Mouse (Mus musculus): ENCODE results near the gene Jazf1. TPM values are rescaled to one million over a fixed set of nuclear protein-coding genes. Genes with fewer than 3 reads are reported as not detected.

Jazf1 gene
- total and polyA plus RNA-seq, 3 experiments, result not detected

DNA sequence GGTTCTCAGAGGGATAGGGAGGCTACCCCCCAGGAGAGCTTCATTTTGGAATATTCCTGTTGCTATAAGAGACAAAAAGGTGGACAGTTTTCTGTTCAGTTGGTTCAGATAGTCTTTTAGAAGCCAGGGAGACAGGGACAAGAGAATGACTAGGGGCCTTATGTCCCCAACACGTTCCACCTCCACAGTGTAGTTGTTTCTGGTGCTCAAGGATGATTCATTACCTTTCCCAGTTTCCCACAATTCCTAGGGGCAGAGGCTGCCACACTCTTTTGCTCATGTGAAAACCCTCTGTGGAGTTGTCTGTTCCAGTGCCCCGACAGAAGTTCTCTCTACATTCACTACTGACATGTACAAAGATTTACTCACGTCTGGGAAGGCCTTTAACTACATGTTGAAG, 223.7 kb downstream of the Jazf1 start:
- no peaks in the 10 kb centered on the region for H3K4me1 ChIP-seq (ENCODE audit: control insufficient read depth in 1 of 2, insufficient read depth in 2 of 2, low read length in 2 of 2)
- H3K27ac ChIP-seq (ENCODE audit: control insufficient read depth, low read depth, low read length), result no peak overlapping the region
- TF ChIP-seq MAFK (IDR thresholded peaks at IDR 0.05; ENCODE audit: borderline replicate concordance, low read depth, low read length), result no peak
- no peak for DNase-seq (ENCODE audit: low read depth, low spot score)
- no peak overlapping the region for H3K4me3 ChIP-seq (ENCODE audit: control insufficient read depth in 1 of 2, insufficient read depth in 1 of 2, low read depth in 2 of 2, low read length in 2 of 2)
- H3K79me2 ChIP-seq (ENCODE audit: control insufficient read depth, insufficient read depth, low read length, poor library complexity), result no peaks in the 10 kb centered on the region
- peaks cover 0 to 4% of the 10 kb centered on the region in 2 experiments; a peak in 1 of 4 replicates for H3K27me3 ChIP-seq (ENCODE audit: control insufficient read depth in 1 of 2, insufficient read depth in 2 of 2, low read length in 2 of 2)
- H3K36me3 ChIP-seq (ENCODE audit: control insufficient read depth in 1 of 2, insufficient read depth in 2 of 2, low read length in 2 of 2), result peaks cover 0 to 2% of the 10 kb centered on the region in 2 experiments; a peak in 2 of 4 replicates
- H3K9me3 ChIP-seq (replicated peaks; ENCODE audit: insufficient read depth, low read length), result no peaks in the 10 kb centered on the region
- no peak overlapping the region for H3K9ac ChIP-seq (ENCODE audit: control insufficient read depth, low read depth, low read length, poor library complexity, severe bottlenecking)

DNA sequence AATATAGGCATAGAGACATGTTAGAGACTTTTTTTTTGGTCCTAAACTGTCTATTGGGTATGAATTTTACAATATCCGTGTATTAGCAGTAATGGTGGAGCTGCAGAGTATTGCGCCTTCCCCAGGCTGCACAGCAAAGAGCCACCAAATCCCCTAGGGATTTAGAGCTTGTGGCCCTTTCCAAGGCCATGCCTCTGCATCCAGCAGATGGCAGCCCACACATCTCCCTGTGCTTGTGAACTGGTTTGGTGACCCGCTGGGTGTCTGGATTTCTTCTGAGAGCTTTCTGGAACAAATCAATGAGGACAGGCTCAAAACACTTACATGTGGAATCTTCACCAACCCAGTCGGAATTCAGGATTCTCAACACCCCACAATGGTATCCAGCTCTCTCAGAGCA, 225.4 kb downstream of the Jazf1 start:
- Histone ChIP-seq H3K4me3 (ENCODE audit: control insufficient read depth in 1 of 2, insufficient read depth in 1 of 2, low read depth in 2 of 2, low read length in 2 of 2) (no peak overlapping the region), H3K27me3 (ENCODE audit: control insufficient read depth in 1 of 2, insufficient read depth in 2 of 2, low read length in 2 of 2) (0 out of 4 replicates have a peak, but pooled peaks cover 0 to 2% of the 10 kb centered on the region in 2 experiments), H3K9me3 (replicated peaks; ENCODE audit: insufficient read depth, low read length) (no peaks in the 10 kb centered on the region), H3K79me2 (ENCODE audit: control insufficient read depth, insufficient read depth, low read length, poor library complexity) (no peaks in the 10 kb centered on the region), H3K4me1 (ENCODE audit: control insufficient read depth in 1 of 2, insufficient read depth in 2 of 2, low read length in 2 of 2) (no peaks in the 10 kb centered on the region), H3K9ac (ENCODE audit: control insufficient read depth, low read depth, low read length, poor library complexity, severe bottlenecking) (no peak overlapping the region), H3K27ac (ENCODE audit: control insufficient read depth, low read depth, low read length) (no peak overlapping the region), H3K36me3 (ENCODE audit: control insufficient read depth in 1 of 2, insufficient read depth in 2 of 2, low read length in 2 of 2) (peaks cover 0 to 2% of the 10 kb centered on the region in 2 experiments; a peak in 2 of 4 replicates)
- TF ChIP-seq TBP (IDR thresholded peaks at IDR 0.05; ENCODE audit: low read depth, low read length) (no peak), TAL1 (IDR thresholded peaks at IDR 0.05; ENCODE audit: low read length) (no peak), MEF2A (IDR thresholded peaks at IDR 0.05; ENCODE audit: extremely low read depth, insufficient replicate concordance, low read depth, low read length, poor library complexity, severe bottlenecking) (no peak), POLR2AphosphoS2 (IDR thresholded peaks at IDR 0.05; ENCODE audit: low read length) (no peak), RCOR1 (IDR thresholded peaks at IDR 0.05; ENCODE audit: low read depth, low read length) (no peak), ZKSCAN1 (IDR thresholded peaks at IDR 0.05; ENCODE audit: low read depth, low read length) (no peak), POLR2AphosphoS5 (IDR thresholded peaks at IDR 0.05; ENCODE audit: borderline replicate concordance, low read depth, low read length) (no peak), CTCF (IDR thresholded peaks at IDR 0.05 in 2 of 3, conservative IDR thresholded peaks at IDR 0.05 in 1 of 3; ENCODE audit: control insufficient read depth in 1 of 3, insufficient read depth in 1 of 3, low read depth in 2 of 3, low read length in 3 of 3, poor library complexity in 1 of 3, severe bottlenecking in 1 of 3) (no peak)
- DNase-seq (ENCODE audit: low read depth, low spot score), result no peak

DNA sequence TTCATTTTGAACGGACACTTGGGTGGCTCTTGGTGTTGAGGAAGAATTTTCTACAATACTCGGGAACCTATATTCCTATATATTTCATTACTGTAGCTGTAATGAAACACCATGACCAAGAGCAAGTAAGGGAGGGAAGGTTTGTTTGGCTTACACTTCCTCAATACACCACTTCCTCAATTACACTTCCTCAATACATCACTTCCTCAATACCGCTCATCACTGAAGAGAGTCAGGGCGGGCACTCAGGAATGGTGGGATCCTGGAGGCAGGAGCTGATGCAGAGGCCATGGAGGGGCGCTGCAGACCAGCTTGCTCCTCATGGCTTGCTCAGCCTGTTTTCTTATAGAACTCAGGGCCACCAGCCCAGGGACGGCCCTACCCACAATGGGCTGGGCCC, 225.8 kb downstream of the Jazf1 start:
- Histone ChIP-seq H3K4me1 (ENCODE audit: control insufficient read depth in 1 of 2, insufficient read depth in 2 of 2, low read length in 2 of 2) (no peaks in the 10 kb centered on the region), H3K27me3 (ENCODE audit: control insufficient read depth in 1 of 2, insufficient read depth in 2 of 2, low read length in 2 of 2) (0 out of 4 replicates have a peak, but pooled peaks cover 0 to 2% of the 10 kb centered on the region in 2 experiments), H3K4me3 (ENCODE audit: control insufficient read depth in 1 of 2, insufficient read depth in 1 of 2, low read depth in 2 of 2, low read length in 2 of 2) (no peak overlapping the region), H3K9ac (ENCODE audit: control insufficient read depth, low read depth, low read length, poor library complexity, severe bottlenecking) (no peak overlapping the region), H3K9me3 (replicated peaks; ENCODE audit: insufficient read depth, low read length) (no peaks in the 10 kb centered on the region), H3K36me3 (ENCODE audit: control insufficient read depth in 1 of 2, insufficient read depth in 2 of 2, low read length in 2 of 2) (peaks cover 0 to 2% of the 10 kb centered on the region in 2 experiments; a peak in 2 of 4 replicates), H3K27ac (ENCODE audit: control insufficient read depth, low read depth, low read length) (no peak overlapping the region), H3K79me2 (ENCODE audit: control insufficient read depth, insufficient read depth, low read length, poor library complexity) (no peaks in the 10 kb centered on the region)
- peak; percentile 76 for TF ChIP-seq ELF1 (IDR thresholded peaks at IDR 0.05; ENCODE audit: low read depth, low read length)
- no peak for TF ChIP-seq E2F4 (IDR thresholded peaks at IDR 0.05; ENCODE audit: borderline replicate concordance, low read depth, low read length)
- TF ChIP-seq ZC3H11A (IDR thresholded peaks at IDR 0.05; ENCODE audit: low read depth, low read length), result no peak
- no peak for TF ChIP-seq CHD2 (IDR thresholded peaks at IDR 0.05; ENCODE audit: low read length)
- no peak for TF ChIP-seq USF1 (IDR thresholded peaks at IDR 0.05; ENCODE audit: low read depth, low read length)
- TF ChIP-seq CTCF (IDR thresholded peaks at IDR 0.05 in 2 of 3, conservative IDR thresholded peaks at IDR 0.05 in 1 of 3; ENCODE audit: control insufficient read depth in 1 of 3, insufficient read depth in 1 of 3, low read depth in 2 of 3, low read length in 3 of 3, poor library complexity in 1 of 3, severe bottlenecking in 1 of 3), result no peak
- no peak for TF ChIP-seq MAZ (IDR thresholded peaks at IDR 0.05; ENCODE audit: low read depth, low read length)
- peak; percentile 48; the same call in 1 of the 2 replicates for TF ChIP-seq HCFC1 (IDR thresholded peaks at IDR 0.05; ENCODE audit: low read depth, low read length)
- peak; percentile 15 to 85; a peak in 3 of 4 replicates for TF ChIP-seq EP300 (IDR thresholded peaks at IDR 0.05; ENCODE audit: low read depth in 1 of 2, low read length in 2 of 2)
- no peak for TF ChIP-seq NELFE (IDR thresholded peaks at IDR 0.05; ENCODE audit: low read depth, low read length)
- TF ChIP-seq USF2 (IDR thresholded peaks at IDR 0.05; ENCODE audit: borderline replicate concordance in 1 of 2, insufficient read depth in 1 of 2, low read depth in 1 of 2, low read length in 2 of 2), result no peak
- no peak for TF ChIP-seq MYB (IDR thresholded peaks at IDR 0.05; ENCODE audit: low read depth, low read length)
- DNase-seq (ENCODE audit: low read depth, low spot score), result peak; percentile 59
